Mouse (Mus musculus): ENCODE results near the gene Hist1h2bk.

DNA sequence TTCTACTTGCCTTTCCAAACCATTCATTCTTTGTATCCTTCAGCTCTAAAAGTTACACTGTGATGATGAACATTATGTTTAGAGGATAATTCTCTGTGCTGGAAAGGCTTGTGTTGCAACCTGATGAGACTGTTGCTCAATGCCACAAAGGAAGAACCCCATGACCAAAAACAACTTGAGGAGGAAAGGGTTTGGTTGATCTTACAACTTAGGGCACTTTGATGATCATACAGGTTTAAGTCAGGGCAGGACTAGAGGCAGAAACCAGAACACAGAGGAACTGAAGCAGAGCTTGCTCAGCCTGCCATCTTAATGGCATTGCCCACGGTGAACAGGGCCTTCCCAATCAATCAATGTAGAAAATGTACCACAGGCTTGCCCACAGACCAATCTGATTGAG lies 25.8 kb downstream of the Hist1h2bk start:
- TF ChIP-seq POLR2A (IDR thresholded peaks at IDR 0.05; ENCODE audit: borderline replicate concordance, low read depth, low read length) (no peak), CTCF (IDR thresholded peaks at IDR 0.05; ENCODE audit: low read depth, low read length) (no peak)

Data from bone marrow macrophage, adult 2 months (primary cell).